Mouse (Mus musculus) gastrocnemius, postnatal 4 days (tissue): ENCODE results near the gene Fam114a1. TPM values are rescaled to one million over a fixed set of nuclear protein-coding genes. Genes with fewer than 3 reads are reported as not detected.

ENCODE experiments used
- DNase-seq, 2 experiments: peaks; one replicate each; pipeline ENCODE4 v3.0.0; 2021 to 2022; ENCODE audit warnings: low spot score in 2 of 2, mixed read lengths in 2 of 2
- total RNA-seq, 2 experiments: library from RNA; stranded (reverse); gene quantifications; 2 replicates each; pipeline ENCODE4 v1.2.3; 2021

Gene Fam114a1
- total RNA-seq, 2 experiments from 2014 or later: 63.3 to 71.7 TPM

GRCm38 (mm10) chr5:65049880-65050279 is 80.0 kb downstream of the Fam114a1 start:
- DNase-seq: no peak

DNA sequence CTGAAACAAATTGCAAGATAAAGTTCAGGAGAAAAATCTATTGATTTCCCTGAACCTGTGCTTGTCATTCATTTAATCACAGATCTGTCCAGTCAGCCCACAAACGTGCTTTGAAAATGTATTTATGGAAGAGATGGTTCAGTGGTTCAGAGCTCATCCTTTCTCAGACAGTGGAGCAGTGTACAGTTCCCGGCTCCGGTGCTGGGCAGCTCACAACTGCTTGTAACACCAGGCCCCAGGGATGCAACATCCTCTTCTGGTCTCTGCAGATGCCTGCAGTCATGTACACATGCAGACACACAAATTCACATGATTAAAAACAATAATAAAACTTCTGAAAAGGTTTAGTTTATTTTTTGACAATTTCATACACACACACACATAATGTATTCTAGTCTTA is 81.6 kb downstream of the Fam114a1 start:
- DNase-seq: no peak

DNA sequence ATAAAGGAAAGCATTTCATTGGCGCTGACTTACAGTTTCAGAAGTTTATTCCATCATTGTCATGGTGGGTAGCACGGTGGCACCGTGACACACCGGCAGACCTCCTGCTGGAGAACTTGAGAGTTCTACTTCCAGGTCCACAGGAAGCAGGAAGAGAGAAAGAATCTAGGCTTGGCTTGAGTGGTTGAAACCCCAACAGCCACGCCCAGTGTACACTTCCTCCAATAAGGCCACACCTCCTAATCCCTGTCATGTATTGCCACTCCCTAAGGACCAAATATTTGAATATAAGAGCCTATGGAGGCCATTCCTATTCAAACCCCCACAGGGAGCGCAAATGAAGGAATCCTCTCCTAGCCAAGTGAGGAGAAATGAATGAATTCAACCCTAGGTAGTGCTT is 87.7 kb downstream of the Fam114a1 start:
- no peak for DNase-seq

GRCm38 (mm10) chr5:65059806-65060205 is 89.9 kb downstream of the Fam114a1 start:
- no peak for DNase-seq

GRCm38 (mm10) chr5:65062236-65062635 is 92.4 kb downstream of the Fam114a1 start:
- DNase-seq: no peak

DNA sequence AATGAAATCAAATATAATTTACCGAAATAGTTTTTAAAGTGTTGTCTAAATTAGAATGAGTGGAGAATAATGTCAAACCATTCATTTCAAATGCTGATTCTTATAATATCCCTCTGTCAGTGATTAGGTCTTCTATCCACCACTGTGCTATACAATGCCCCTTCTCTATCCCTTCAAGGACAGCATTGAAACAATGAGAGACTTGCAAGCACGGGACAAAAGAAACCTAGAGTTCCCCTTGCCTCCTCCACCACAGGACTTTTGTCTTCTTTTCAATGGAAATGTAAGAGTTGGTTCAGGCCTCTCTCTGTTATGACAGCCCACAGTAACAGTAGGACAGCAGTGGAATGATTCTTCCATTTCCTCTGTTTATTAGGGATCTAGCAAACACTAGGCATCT is 93.4 kb downstream of the Fam114a1 start:
- DNase-seq: no peak

DNA sequence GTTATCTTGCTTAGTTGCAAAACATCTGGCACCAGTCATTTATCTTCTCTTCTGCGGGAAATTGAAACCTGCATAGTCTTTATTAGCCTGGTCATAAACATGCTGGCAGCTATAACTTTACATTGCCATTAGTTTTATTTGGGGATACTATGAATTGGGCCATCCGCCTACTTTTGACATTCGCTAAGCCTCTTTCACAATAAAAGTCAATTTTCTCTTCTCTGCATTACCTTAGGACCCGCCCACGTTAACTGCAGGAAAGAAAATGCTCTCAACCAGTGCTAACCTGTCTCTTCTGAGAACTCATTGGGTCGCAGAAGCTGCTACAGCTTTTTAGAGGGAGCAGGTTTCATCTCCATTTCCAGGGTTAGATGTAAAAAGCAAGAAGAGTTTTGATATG is 98.3 kb downstream of the Fam114a1 start:
- no peak for DNase-seq

- DNase-seq: no peak
These were observed 100.0 kb downstream of the Fam114a1 start for GRCm38 (mm10) chr5:65069872-65070271.

GRCm38 (mm10) chr5:65071689-65072118 is 101.8 kb downstream of the Fam114a1 start:
- no peak for DNase-seq

- no peak for DNase-seq
These were observed 103.4 kb downstream of the Fam114a1 start for GRCm38 (mm10) chr5:65073247-65073646.

- DNase-seq: no peak
These were observed 104.8 kb downstream of the Fam114a1 start for GRCm38 (mm10) chr5:65074693-65075092.

DNA sequence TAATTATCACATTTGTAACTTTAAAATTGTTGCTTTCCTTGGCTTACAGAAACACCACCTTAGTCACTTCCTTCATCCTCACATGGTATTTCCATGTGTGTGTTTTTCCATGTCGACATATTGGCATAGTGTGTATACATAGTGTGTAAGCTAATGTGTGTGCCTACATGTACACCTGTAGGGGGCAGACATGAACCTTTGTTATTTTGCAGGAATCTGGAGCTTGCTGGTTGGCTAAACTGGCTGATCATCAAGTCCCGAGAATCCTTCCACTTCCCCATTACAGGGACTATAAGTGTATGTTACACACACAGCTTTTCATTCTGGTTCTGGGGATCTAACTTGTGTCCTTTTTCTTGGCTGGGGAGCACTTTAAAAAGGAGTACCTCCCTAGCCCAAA is 106.2 kb downstream of the Fam114a1 start:
- no peak for DNase-seq

- no peak for DNase-seq
These were observed 106.9 kb downstream of the Fam114a1 start for GRCm38 (mm10) chr5:65076748-65077147.

DNA sequence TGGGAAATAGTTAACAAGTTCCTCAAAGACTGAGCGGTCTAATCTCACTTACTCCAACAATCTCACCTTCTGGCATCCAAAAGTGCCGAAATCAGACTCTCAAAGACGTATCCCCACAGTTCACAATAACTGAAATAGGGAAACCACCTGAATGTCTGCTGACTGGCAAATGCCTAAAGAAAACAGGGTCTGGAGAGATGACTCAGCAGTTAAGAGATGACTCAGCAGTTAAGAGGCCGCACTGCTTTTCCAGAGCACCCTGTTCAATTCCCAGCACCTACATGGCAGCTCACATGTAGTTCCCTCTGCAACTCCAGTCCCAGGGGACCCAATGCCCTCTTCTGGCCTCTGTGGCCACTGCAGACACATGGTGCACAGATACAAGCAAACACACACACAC is 108.2 kb downstream of the Fam114a1 start:
- no peak for DNase-seq

GRCm38 (mm10) chr5:65079881-65080280 is 110.0 kb downstream of the Fam114a1 start:
- DNase-seq: no peak

GRCm38 (mm10) chr5:65081836-65082235 is 112.0 kb downstream of the Fam114a1 start:
- no peak for DNase-seq

- DNase-seq: no peak
These were observed 116.7 kb downstream of the Fam114a1 start for GRCm38 (mm10) chr5:65086522-65086921.

DNA sequence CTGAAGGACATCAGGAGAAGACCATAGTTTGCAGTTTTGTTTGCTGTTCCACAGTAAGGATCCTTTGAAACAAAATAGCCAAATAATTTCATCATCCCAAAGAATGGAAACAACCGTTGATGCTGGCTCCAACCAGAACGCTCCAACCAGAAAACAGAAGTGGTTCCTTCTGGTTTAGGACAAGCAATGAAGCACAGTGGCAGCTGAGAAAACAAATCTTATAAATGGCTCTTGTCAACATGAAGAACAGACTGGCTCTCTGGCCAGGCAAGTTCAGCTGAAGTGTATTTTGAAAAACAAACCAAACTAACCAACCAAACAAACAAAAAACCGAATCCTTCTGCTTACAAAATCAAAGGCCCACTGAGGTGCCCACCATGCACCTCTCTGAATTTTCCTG is 119.8 kb downstream of the Fam114a1 start:
- DNase-seq: no peak

- no peak for DNase-seq
These were observed 121.5 kb downstream of the Fam114a1 start for GRCm38 (mm10) chr5:65091184-65091858.
